Mouse (Mus musculus) G1E (cell line): ENCODE results near the gene Pex14.

Experiments
- CTCF ChIP-seq: IDR thresholded peaks from 2 replicates; pipeline ENCODE4 v1.5.1; 2012; ENCODE audit warnings: low read depth, low read length, inconsistent platforms, mixed read lengths
- GATA1 ChIP-seq: IDR thresholded peaks from 2 replicates; pipeline ENCODE4 v1.6.1; 2012; ENCODE audit warnings: borderline replicate concordance, low read length, inconsistent platforms, mixed read lengths
- POLR2AphosphoS5 ChIP-seq: IDR thresholded peaks from 2 replicates; pipeline ENCODE4 v1.6.1; 2012; ENCODE audit warnings: low read depth, low read length, inconsistent platforms; ENCODE audit not compliant: insufficient replicate concordance
- TAL1 ChIP-seq: conservative IDR thresholded peaks from 2 replicates; pipeline ENCODE4 v1.6.1; 2012; ENCODE audit warnings: low read depth, low read length, inconsistent platforms, mixed read lengths

DNA sequence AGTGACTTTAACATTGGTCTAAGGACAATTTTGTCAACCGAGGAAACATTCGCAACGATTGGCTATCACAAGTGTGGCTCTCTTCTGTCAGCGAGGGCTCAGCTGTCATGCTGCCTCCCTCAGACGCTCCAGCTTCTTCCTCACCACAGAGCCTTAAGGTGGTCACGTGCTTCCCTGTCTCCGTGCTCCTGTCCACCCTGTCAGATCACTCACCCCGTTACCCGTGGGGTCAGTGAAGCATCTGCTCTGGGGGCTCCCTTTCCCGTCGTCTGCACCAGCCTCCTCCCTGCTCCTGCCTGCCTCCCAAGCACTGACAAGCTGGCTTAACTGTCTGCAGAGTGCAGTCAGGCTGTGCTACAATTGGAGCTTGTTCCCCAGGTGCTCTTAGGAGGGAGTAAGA, 119.8 kb downstream of the Pex14 start:
- TF ChIP-seq CTCF, result no peak
- no peak for TF ChIP-seq TAL1
- no peak for TF ChIP-seq GATA1
- TF ChIP-seq POLR2AphosphoS5, result no peak
